Mouse (Mus musculus) megakaryocyte, embryonic 14.5 days (primary cell): Measurements from ENCODE around the gene Fam173a. TPM values are rescaled to one million over a fixed set of nuclear protein-coding genes. Genes with fewer than 3 reads are reported as not detected.
A peak's percentile ranks its signal among the peaks of the same experiment; 100 is the strongest.

Experiments used
- H3K27me3 ChIP-seq: replicated peaks from 2 replicates; pipeline ENCODE3; 2012; ENCODE audit warnings: inconsistent platforms
- H3K36me3 ChIP-seq: replicated peaks from 2 replicates; pipeline ENCODE3; 2012; ENCODE audit warnings: low read length, inconsistent platforms, mixed read lengths
- H3K4me1 ChIP-seq: 2 replicates; pipeline ENCODE4 v1.6.1; 2012; ENCODE audit warnings: inconsistent platforms
- H3K4me3 ChIP-seq: replicated peaks from 2 replicates; pipeline ENCODE3; 2012; ENCODE audit warnings: moderate library complexity, mild to moderate bottlenecking, inconsistent platforms
- H3K9me3 ChIP-seq: 2 replicates; pipeline ENCODE4 v1.6.1; 2012; ENCODE audit warnings: inconsistent platforms
- FLI1 ChIP-seq: IDR thresholded peaks from 2 replicates; pipeline ENCODE4 v1.6.1; 2012; ENCODE audit warnings: low read length, inconsistent platforms, mixed read lengths
- GATA1 ChIP-seq: IDR thresholded peaks from 3 replicates; pipeline ENCODE4 v1.6.1; 2012; ENCODE audit warnings: mixed read lengths, low read length, inconsistent platforms, borderline replicate concordance
- polyA plus RNA-seq: library from polyadenylated mRNA; stranded (reverse); fragments of >175 nt; gene quantifications from 2 replicates; pipeline ENCODE4 v1.2.3, GENCODE M21; 2012; ENCODE audit warnings: low replicate concordance; ENCODE audit not compliant: insufficient read depth

The Fam173a gene
- polyA plus RNA-seq, 1 experiment, result 23.4 TPM

DNA sequence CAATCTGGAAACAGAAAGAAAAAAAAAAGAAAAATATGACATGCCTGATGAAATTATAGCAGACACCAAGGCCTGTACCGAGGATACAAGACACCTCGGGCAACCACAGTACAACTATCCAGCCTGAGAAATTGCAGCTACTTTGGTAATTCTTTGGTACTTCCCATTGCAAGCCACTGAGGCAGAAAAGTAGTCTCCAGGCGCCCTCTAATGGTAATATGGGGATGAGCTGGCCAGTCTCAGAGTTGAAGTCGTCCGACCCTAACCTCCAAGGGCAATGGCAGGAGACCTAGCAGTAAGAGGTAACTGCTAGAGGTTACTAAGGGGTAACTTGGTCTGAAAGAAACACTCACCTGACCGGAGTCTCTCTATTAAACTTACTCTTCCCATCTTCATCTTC lies 8.3 kb upstream of the Fam173a start:
- Histone ChIP-seq H3K27me3 (peaks cover 40% of the 10 kb centered on the region), H3K9me3 (no peaks in the 10 kb centered on the region), H3K4me1 (peaks cover 20% of the 10 kb centered on the region), H3K36me3 (no peaks in the 10 kb centered on the region), H3K4me3 (no peak overlapping the region)
- TF ChIP-seq FLI1, result no peak
- TF ChIP-seq GATA1, result no peak

GRCm38 (mm10) chr17:25796951-25797369 lies 4.3 kb upstream of the Fam173a start, which contains the start of gene Metrn:
Gene Metrn (minus strand): TSS chr17:25797136.
- Histone ChIP-seq H3K4me3 (peak within 1 kb of the TSS; percentile 91), H3K4me1 (peaks cover 56% of the 10 kb centered on the region), H3K27me3 (peaks cover 22% of the 10 kb centered on the region), H3K36me3 (peaks cover 12% of the 10 kb centered on the region), H3K9me3 (no peaks in the 10 kb centered on the region)
- no peak for TF ChIP-seq GATA1
- TF ChIP-seq FLI1, result no peak

- H3K36me3 ChIP-seq, result peaks cover 12% of the 10 kb centered on the region
- peak overlapping the region; percentile 91 for H3K4me3 ChIP-seq
- peaks cover 62% of the 10 kb centered on the region for H3K4me1 ChIP-seq
- no peaks in the 10 kb centered on the region for H3K9me3 ChIP-seq
- TF ChIP-seq GATA1 (no peak), FLI1 (no peak)
- peaks cover 18% of the 10 kb centered on the region for H3K27me3 ChIP-seq
Observed at GRCm38 (mm10) chr17:25796211-25796771, 3.6 kb upstream of the Fam173a start.

DNA sequence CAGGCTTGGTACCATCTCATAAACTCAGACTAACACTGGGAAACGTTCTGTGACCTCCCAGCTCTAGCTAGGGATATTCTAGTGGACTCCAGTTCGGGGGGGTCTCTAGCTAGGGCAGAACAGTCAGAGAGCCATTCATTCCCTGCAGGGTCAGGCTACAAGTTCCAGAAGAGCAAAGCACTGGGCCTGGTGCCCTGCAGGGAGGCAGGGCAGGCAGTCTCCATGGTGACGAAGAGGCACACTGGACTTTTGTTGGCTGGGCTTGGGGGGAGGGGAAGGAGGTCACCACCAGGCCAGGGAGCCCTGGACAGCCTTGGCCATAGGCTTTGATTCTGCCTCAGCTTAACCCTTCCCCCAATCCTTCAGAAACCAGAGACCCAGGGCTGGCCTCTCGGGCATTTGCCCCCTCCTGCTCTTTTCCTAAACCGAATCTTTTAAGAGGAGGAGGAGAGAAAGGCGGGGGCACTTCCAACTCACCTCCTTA lies 3.0 kb upstream of the Fam173a start, which contains the start of gene AC134908.4:
Gene AC134908.4 (minus strand): TSS at position 51 of the 484 bp plus-strand sequence.
- Histone ChIP-seq H3K27me3 (peaks cover 21% of the 10 kb centered on the region), H3K4me3 (peak within 1 kb of the TSS; percentile 91), H3K4me1 (peaks cover 69% of the 10 kb centered on the region), H3K36me3 (peaks cover 15% of the 10 kb centered on the region), H3K9me3 (no peaks in the 10 kb centered on the region)
- TF ChIP-seq FLI1, result no peak
- no peak for TF ChIP-seq GATA1

GRCm38 (mm10) chr17:25794998-25795397 lies 2.3 kb upstream of the Fam173a start:
- H3K9me3 ChIP-seq, result no peaks in the 10 kb centered on the region
- TF ChIP-seq GATA1 (no peak), FLI1 (no peak)
- H3K4me1 ChIP-seq, result peaks cover 71% of the 10 kb centered on the region
- peak overlapping the region; percentile 13 for H3K4me3 ChIP-seq
- H3K27me3 ChIP-seq, result peaks cover 21% of the 10 kb centered on the region
- H3K36me3 ChIP-seq, result peaks cover 19% of the 10 kb centered on the region

DNA sequence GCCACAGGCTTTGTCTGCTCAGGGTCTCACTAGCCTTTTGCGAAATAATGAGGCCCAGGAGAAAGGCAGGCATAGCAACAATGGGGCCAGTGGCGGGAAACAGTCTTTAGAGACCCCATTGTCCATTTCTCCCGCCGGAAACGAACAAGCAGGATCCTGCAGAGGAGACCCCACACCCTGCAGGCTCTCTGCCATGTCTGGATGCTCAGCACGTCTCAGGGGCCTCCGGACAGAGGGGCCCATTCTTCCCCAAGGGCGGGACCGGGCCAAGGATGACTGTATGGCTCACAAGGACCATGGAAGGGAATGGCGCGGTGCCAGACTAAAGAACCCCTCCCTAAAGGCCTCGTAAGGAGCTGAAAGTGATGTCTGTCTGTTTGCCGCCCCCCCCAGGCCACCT lies 1.5 kb upstream of the Fam173a start:
- no peaks in the 10 kb centered on the region for H3K9me3 ChIP-seq
- H3K4me1 ChIP-seq, result peaks cover 71% of the 10 kb centered on the region
- peaks cover 26% of the 10 kb centered on the region for H3K36me3 ChIP-seq
- H3K27me3 ChIP-seq, result peaks cover 21% of the 10 kb centered on the region
- H3K4me3 ChIP-seq, result no peak overlapping the region
- TF ChIP-seq GATA1, result no peak

DNA sequence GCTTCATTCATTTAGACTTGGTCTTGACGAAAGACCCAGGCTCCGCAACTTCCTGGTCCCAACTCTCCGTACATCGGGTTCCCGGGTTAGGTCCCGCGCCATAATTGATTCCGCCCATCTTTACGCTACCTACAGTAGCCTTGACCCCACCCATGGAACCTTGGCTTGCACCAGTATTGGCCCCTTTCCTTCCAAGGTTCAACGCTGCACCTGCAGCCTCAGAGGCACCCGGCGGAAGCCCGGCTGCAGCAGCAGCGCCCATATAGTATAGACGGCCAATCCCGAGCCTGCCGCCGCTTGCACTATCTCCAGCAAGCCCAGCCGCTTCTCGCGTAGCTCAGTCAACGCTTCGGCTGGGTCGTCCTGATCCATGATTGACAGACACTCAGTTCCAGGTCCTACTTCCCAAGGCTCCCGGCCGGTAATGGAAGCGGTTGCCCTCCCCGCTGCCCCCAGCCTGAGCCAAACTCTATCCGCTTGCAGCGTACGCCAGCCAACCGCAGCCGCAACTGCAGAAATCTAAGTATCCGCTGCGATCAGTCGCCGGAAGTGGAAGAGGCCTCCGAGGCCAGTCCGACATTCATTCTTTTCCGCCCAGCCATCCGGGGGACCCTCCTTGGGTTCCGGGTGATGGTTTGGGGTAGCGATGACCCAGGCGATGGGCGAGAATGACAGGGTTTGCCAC lies 716 bp downstream of the Fam173a start:
- Histone ChIP-seq H3K27me3 (peaks cover 20% of the 10 kb centered on the region), H3K9me3 (no peaks in the 10 kb centered on the region), H3K36me3 (peaks cover 42% of the 10 kb centered on the region), H3K4me3 (peak overlapping the region; percentile 95), H3K4me1 (peaks cover 63% of the 10 kb centered on the region)
- TF ChIP-seq GATA1, result no peak
- no peak for TF ChIP-seq FLI1

GRCm38 (mm10) chr17:25791320-25791842 lies 1.3 kb downstream of the Fam173a start:
- Histone ChIP-seq H3K4me1 (peaks cover 61% of the 10 kb centered on the region), H3K36me3 (peaks cover 42% of the 10 kb centered on the region), H3K27me3 (peaks cover 20% of the 10 kb centered on the region), H3K9me3 (no peaks in the 10 kb centered on the region), H3K4me3 (peak overlapping the region; percentile 95)
- TF ChIP-seq GATA1, result no peak
- no peak for TF ChIP-seq FLI1

DNA sequence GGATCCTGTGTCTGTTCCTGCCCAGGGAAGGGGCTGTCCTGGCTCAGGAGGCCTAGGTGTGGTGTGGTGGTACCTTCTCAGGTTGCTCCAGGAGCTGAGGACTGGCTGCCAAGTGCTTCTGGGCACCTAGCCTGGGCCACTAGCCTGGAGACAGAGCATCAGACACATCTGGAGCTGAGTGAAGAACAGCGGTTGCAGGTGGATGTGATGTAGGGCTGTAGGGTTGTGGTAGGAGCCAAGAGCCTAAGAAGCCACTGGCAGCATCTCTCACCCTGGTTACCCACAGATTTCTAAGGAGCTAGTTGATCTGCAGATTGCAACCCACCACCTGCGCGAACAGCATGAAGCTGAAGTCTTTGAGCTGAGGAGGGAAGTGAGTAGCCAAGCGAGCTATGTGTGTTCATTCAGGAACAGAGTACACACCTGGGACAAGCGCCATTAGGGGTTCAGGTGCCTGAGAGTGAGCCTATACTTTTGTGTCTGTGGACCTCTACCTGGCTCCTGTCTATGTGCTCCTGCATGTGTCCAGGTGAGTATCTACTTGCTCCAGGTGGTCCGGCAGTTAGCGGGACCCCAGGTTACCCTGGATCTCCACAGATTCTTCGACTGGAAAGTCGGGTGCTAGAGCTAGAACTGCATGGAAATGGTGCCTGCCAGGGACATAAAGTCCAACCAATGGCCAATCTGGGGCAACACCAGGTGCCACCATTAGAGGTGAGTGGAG lies 5.8 kb downstream of the Fam173a start:
- H3K9me3 ChIP-seq, result no peaks in the 10 kb centered on the region
- TF ChIP-seq GATA1, result no peak
- TF ChIP-seq FLI1, result no peak
- H3K4me1 ChIP-seq, result peaks cover 50% of the 10 kb centered on the region
- H3K27me3 ChIP-seq, result peaks cover 3% of the 10 kb centered on the region
- H3K36me3 ChIP-seq, result peaks cover 55% of the 10 kb centered on the region
- H3K4me3 ChIP-seq, result no peak overlapping the region

- peaks cover 3% of the 10 kb centered on the region for H3K27me3 ChIP-seq
- peaks cover 62% of the 10 kb centered on the region for H3K36me3 ChIP-seq
- H3K4me1 ChIP-seq, result peaks cover 43% of the 10 kb centered on the region
- TF ChIP-seq FLI1 (no peak), GATA1 (no peak)
- H3K9me3 ChIP-seq, result no peaks in the 10 kb centered on the region
- H3K4me3 ChIP-seq, result peak within 1 kb of the TSS; percentile 98
Observed at GRCm38 (mm10) chr17:25786280-25786679, 6.4 kb downstream of the Fam173a start, which contains the start of gene Ccdc78. Gene Ccdc78 (plus strand): TSS chr17:25786580.
